Mouse (Mus musculus) liver, adult 2 months (tissue): Measurements from ENCODE around the gene Tcte3. TPM values are rescaled to one million over a fixed set of nuclear protein-coding genes. Genes with fewer than 3 reads are reported as not detected.
A peak's percentile ranks its signal among the peaks of the same experiment; 100 is the strongest.
"Not testable (repeated sequence)": the region's sequence is repeated elsewhere in the genome, so short reads cannot be mapped to it uniquely, and the experiment has no call there.

Experiments used
- DNase-seq: peaks from one replicate; pipeline ENCODE4 v3.0.0-alpha.2; 2011; ENCODE audit warnings: low read depth, low spot score; ENCODE audit errors: extremely low read depth
- H3K27ac ChIP-seq: fragments of 200-500 bp; replicated peaks from 2 replicates; pipeline ENCODE4 v1.5.1; 2012; ENCODE audit warnings: low read depth, mild to moderate bottlenecking, control low read depth, inconsistent platforms, low read length; ENCODE audit not compliant: insufficient read depth
- H3K27me3 ChIP-seq: fragments of 200-500 bp; 2 replicates; pipeline ENCODE4 v1.6.1; 2012; ENCODE audit warnings: mild to moderate bottlenecking, moderate library complexity, low read length, inconsistent platforms; ENCODE audit not compliant: control insufficient read depth, insufficient read depth
- H3K36me3 ChIP-seq: fragments of 200-500 bp; 2 replicates; pipeline ENCODE4 v1.6.1; 2012; ENCODE audit warnings: low read length, inconsistent platforms; ENCODE audit not compliant: control insufficient read depth, insufficient read depth
- H3K4me1 ChIP-seq: fragments of 200-500 bp; 2 replicates; pipeline ENCODE4 v1.6.1; 2011; ENCODE audit warnings: low read length; ENCODE audit not compliant: control insufficient read depth, insufficient read depth
- H3K4me3 ChIP-seq: fragments of 200-500 bp; 2 replicates; pipeline ENCODE4 v1.5.1; 2011; ENCODE audit warnings: low read depth, mild to moderate bottlenecking, control low read depth, low read length, moderate library complexity; ENCODE audit not compliant: insufficient read depth
- H3K79me2 ChIP-seq: fragments of 200-500 bp; 2 replicates; pipeline ENCODE4 v1.6.1; 2012; ENCODE audit warnings: inconsistent platforms, mild to moderate bottlenecking, low read length, moderate library complexity; ENCODE audit not compliant: control insufficient read depth, insufficient read depth
- H3K9ac ChIP-seq: fragments of 200-500 bp; 2 replicates; pipeline ENCODE4 v1.6.1; 2012; ENCODE audit warnings: low read depth, mild to moderate bottlenecking, control low read depth, inconsistent platforms, low read length
- CTCF ChIP-seq: fragments of 200-500 bp; IDR thresholded peaks from 2 replicates; pipeline ENCODE4 v1.5.1; 2011; ENCODE audit warnings: low read depth, low read length, control low read depth
- POLR2A ChIP-seq: fragments of 200-500 bp; IDR thresholded peaks from 2 replicates; pipeline ENCODE4 v1.6.1; 2011; ENCODE audit warnings: low read length, control low read depth; ENCODE audit not compliant: insufficient read depth; ENCODE audit errors: extremely low read depth
- WGBS: fragments of 180-500 bp; shearing (Covaris S2); methylation state at CpG from one replicate; pipeline ENCODE4 v1.1.7; 2018; 5-methylcytosine and 5-hydroxymethylcytosine counted together
- polyA plus RNA-seq: library from polyadenylated mRNA; depleted of rRNA; stranded (reverse); fragments of >200 nt; gene quantifications from 2 replicates; pipeline ENCODE4 v1.2.3, GENCODE M21; 2012
- total RNA-seq: library from RNA; depleted of rRNA; stranded (reverse); fragments of >200 nt; gene quantifications from 2 replicates; pipeline ENCODE4 v1.2.3, GENCODE M21; 2014

Gene Tcte3
- total and polyA plus RNA-seq, 2 experiments: not detected

GRCm38 (mm10) chr17:15065391-15066024, 24.2 kb upstream of the Tcte3 start:
- no peak overlapping the region for H3K27ac ChIP-seq
- DNase-seq: peak; percentile 59
- H3K9ac ChIP-seq: no peak overlapping the region
- H3K27me3 ChIP-seq: no peaks in the 10 kb centered on the region
- H3K4me1 ChIP-seq: peaks cover 12% of the 10 kb centered on the region
- no peaks in the 10 kb centered on the region for H3K79me2 ChIP-seq
- H3K36me3 ChIP-seq: peaks cover 14% of the 10 kb centered on the region
- peak; percentile 47 for TF ChIP-seq CTCF
- TF ChIP-seq POLR2A: no peak
- no peak overlapping the region for H3K4me3 ChIP-seq
- WGBS: 42% methylated on average over 13 of the region's 13 CpGs

- Histone ChIP-seq H3K4me1 (peaks cover 3% of the 10 kb centered on the region), H3K36me3 (peaks cover 25% of the 10 kb centered on the region), H3K79me2 (no peaks in the 10 kb centered on the region), H3K27me3 (no peaks in the 10 kb centered on the region), H3K4me3 (no peak overlapping the region), H3K9ac (no peak overlapping the region), H3K27ac (no peak overlapping the region)
- no peak for TF ChIP-seq CTCF
- no peak for TF ChIP-seq POLR2A
- 92% methylated on average over 6 of the region's 6 CpGs for WGBS
- no peak for DNase-seq
These were observed 19.1 kb upstream of the Tcte3 start for GRCm38 (mm10) chr17:15060356-15060755.

- Histone ChIP-seq H3K4me1 (peaks cover 3% of the 10 kb centered on the region), H3K4me3 (no peak overlapping the region), H3K27me3 (no peaks in the 10 kb centered on the region), H3K9ac (no peak overlapping the region), H3K36me3 (peaks cover 27% of the 10 kb centered on the region), H3K27ac (no peak overlapping the region), H3K79me2 (no peaks in the 10 kb centered on the region)
- no peak for TF ChIP-seq CTCF
- TF ChIP-seq POLR2A: no peak
- WGBS: 94% methylated on average over 14 of the region's 14 CpGs
- no peak for DNase-seq
These were observed 18.4 kb upstream of the Tcte3 start for GRCm38 (mm10) chr17:15059646-15060045.

- no peak overlapping the region for H3K27ac ChIP-seq
- DNase-seq: peak; percentile 89
- TF ChIP-seq POLR2A (no peak), CTCF (no peak)
- H3K4me3 ChIP-seq: no peak overlapping the region
- H3K4me1 ChIP-seq: peaks cover 3% of the 10 kb centered on the region
- H3K9ac ChIP-seq: no peak overlapping the region
- H3K79me2 ChIP-seq: no peaks in the 10 kb centered on the region
- peaks cover 27% of the 10 kb centered on the region for H3K36me3 ChIP-seq
- WGBS: 24% methylated on average over 5 of the region's 5 CpGs
- H3K27me3 ChIP-seq: no peaks in the 10 kb centered on the region
These were observed 16.9 kb upstream of the Tcte3 start for GRCm38 (mm10) chr17:15058161-15058591.

- Histone ChIP-seq H3K27me3 (no peaks in the 10 kb centered on the region), H3K36me3 (peaks cover 15% of the 10 kb centered on the region), H3K27ac (no peak overlapping the region), H3K4me3 (no peak overlapping the region), H3K9ac (no peak overlapping the region), H3K4me1 (peaks cover 3% of the 10 kb centered on the region), H3K79me2 (no peaks in the 10 kb centered on the region)
- 67% methylated on average over 4 of the region's 4 CpGs for WGBS
- TF ChIP-seq POLR2A (no peak), CTCF (no peak)
- no peak for DNase-seq
These were observed 14.6 kb upstream of the Tcte3 start for GRCm38 (mm10) chr17:15055925-15056324.

- H3K9ac ChIP-seq, H3K4me3 ChIP-seq, H3K36me3 ChIP-seq, H3K4me1 ChIP-seq, H3K27me3 ChIP-seq, DNase-seq, H3K79me2 ChIP-seq, H3K27ac ChIP-seq: not testable (repeated sequence)
- WGBS: 94% methylated on average over 13 of the region's 13 CpGs
These were observed 12.5 kb upstream of the Tcte3 start for GRCm38 (mm10) chr17:15053829-15054200.

- not testable (repeated sequence) for H3K36me3 ChIP-seq, H3K4me1 ChIP-seq, H3K79me2 ChIP-seq, H3K9ac ChIP-seq, H3K27ac ChIP-seq, H3K27me3 ChIP-seq, H3K4me3 ChIP-seq, DNase-seq
- 64% methylated on average over 6 of the region's 8 CpGs for WGBS
These were observed 12.0 kb upstream of the Tcte3 start for GRCm38 (mm10) chr17:15053183-15053828.

- H3K9ac ChIP-seq, H3K27ac ChIP-seq, H3K79me2 ChIP-seq, H3K4me3 ChIP-seq, H3K27me3 ChIP-seq, H3K4me1 ChIP-seq, DNase-seq, H3K36me3 ChIP-seq: not testable (repeated sequence)
- WGBS: 59% methylated on average over 1 of the region's 1 CpGs
These were observed 11.5 kb upstream of the Tcte3 start for GRCm38 (mm10) chr17:15052766-15053165.
